Mouse (Mus musculus) cerebellum, adult 11-12 months (tissue): ENCODE measurements at regions not wholly inside any gene's neighbourhood (a gene's known extent, or its start where the extent isn't known, plus 50 kb on each side); places are given as distances from the start of the nearest gene placed in this dataset.

Experiments used
- DNase-seq: peaks from one replicate; pipeline ENCODE4 v3.0.0; 2022

DNA sequence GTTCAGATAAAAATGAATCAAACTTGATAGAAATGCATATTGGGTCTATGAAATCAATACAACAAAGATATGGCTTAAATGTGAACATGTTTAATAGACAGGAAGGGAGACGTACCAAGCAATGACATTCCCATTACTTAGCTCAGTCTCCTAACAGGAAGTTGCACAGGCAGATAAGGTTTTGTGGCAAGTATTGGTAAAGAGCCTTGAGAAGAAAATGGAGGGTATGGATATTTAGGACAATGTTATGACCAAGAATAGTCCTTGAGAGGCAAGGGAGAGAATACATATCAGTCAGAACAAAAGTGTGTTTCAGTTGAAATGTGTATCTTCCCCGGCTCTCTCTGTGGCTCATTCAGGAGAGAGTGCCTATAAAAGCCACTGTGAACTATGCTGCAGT, 60.7 kb upstream of the Tab2 start:
- DNase-seq: no peak

DNA sequence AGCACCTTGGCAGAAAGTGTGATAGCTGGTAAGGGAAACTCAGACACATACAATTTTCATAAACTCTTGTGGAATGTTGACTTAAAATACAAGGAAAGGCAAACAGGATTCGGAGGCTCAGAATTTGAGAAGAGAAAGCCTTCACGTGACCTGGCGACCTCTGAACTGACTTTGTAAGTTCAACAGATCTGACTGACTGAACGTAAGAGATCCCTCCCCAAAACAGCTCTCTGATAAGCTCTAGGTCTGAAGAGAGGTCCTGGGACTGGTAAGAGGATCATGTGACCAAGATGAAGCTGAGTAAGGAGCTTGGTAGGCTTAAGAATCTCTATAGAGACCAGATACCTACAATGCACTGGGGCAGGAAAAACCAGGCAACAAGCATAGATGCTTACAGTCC, 55.7 kb upstream of the Tab2 start:
- no peak for DNase-seq

DNA sequence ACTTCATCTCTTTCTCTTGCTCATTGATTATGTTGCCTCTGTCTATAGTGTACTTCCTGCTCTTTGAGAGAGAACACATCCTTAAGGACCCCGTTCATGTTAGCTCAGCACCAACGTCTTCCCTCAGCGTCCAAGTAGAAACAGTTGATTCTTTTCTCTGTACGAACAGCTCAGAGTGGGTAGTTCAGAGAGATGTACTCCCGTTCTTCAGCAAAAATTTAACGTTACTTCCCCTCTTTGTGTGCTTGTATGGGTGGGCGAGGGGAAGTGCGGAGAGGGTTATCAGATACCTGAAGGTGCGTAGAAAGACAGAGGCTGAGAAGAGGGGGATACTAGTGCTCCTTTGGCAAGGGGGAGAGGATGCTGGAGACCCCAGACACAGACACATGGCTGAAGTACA, 55.1 kb upstream of the Tab2 start:
- no peak for DNase-seq

DNA sequence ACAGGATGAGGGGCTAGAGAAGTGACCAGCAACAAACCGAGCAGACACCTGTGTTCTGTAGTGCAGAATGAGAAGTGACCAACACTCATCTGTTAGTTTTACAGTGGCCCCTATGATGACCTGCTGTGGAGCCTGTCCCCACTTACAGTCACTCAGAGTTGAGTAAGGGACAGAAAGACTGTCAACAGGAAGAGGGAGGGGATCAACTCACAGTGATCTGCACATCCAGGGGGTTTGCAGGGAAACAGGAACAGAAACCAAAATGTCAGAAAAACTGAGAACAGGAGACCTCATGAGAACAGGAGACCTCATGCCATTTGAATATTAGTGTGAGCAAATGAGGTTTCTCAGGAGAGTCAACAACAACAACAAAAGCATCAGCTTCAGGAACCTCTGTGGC, 53.8 kb upstream of the Tab2 start:
- DNase-seq: no peak

DNA sequence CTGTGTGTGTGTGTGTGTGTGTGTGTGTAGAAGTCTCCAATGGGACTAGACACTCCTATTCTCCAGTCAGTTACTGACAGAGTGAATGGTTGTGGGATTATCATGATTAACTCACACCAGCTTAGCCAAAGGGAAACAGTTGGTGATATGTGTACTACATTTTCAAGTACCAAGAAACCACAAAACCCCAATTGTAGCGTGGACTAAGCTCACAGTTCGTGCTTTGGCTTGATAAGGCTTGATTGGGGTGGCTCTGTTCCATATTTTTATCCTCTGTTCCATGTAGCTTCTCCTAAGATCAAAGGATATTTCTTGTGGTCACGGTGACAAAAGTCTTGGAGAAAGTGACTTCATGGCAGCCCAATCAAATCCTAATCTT, 51.9 kb upstream of the Tab2 start:
- no peak for DNase-seq

DNA sequence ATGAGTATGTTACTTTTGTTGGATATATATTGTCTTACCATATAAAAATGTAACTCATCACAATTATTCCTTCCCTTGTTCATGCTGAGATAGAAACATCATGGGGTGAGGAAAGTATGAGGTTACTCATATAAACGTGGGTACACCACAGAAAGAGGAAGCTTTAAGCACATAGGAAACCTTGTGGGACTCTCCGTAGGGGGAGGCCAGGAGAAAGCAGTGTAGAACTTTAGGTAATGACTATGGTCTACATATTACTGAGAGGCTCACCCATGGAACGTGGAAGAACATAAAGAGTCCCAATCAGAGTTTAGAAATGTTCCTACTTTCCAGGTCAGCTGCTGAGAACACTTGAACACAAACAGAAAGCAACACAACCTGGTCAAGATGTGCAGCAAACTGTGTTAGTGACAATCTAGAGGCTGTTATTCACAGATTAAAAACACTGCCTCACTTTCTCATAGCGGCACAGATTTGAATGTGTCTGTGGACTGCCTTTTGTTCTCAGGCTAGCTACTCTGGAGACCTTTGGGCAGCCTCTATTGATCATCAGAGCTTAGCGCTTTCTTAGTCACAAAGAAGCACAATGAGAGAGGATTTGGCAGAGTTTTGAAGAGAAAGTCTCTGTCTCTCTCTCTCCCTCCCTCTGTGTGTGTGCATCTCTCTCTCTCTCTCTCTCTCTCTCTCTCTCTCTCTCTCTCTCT, 51.4 kb upstream of the Tab2 start:
- no peak for DNase-seq
